In genomic region chr19:10742145-10742544, GRCm38 (mm10) we compare ENCODE assay signal across 1 mouse cellular context.
TF ChIP-seq lines count a peak whose summit lies in the region.

No protein-coding gene starts in this region.

TF ChIP-seq in CH12.LX, 34 proteins besides CTCF, POLR2A, EP300 and RAD21:
- TF ChIP-seq BHLHE40 (IDR thresholded peaks at IDR 0.05; ENCODE audit: low read depth, low read length), result peak; percentile 79
- no peak for TF ChIP-seq MXI1 (IDR thresholded peaks at IDR 0.05; ENCODE audit: low read depth, low read length)
